Mouse (Mus musculus): Measurements from ENCODE around the gene Rrm1.

DNA sequence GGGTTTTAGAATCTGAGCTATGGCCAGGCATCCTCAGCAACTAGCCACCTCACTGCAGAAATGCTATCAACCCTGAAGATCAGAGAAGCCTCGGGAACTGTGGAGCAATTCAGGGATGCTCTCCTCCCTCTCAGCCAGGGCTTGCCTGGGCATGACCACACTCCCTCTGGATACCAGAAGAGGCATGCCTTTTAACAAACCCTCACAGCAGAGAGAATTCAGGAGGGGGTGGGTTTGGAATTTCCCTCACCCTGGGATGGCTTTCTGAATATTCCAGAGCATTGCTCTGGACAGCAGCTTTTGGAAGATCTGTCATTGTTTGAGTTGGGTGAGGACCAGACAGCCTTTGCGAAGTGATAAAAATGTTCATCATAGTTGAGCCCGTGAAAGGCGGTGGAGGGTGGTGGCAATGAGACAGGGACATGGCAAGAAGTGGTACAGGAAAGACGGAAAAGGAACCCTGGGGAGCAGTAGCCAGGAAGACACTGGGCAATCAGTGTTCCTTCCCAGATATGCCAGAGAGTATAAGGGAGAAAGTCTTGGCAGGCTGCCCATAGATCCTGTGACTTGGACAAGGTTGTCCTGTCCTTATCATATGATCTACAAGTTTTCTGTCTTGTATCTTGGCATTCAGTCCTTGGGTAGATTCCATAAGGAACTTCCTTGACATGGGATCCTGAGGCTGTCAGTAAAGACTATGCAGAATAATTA is 38.0 kb downstream of the Rrm1 start:
- no peak for TF ChIP-seq GATA1 (IDR thresholded peaks at IDR 0.05; ENCODE audit: low read length)
- no peak for TF ChIP-seq TAL1 (IDR thresholded peaks at IDR 0.05; ENCODE audit: low read length)

Data from erythroblast, embryonic 14.5 days (primary cell).